Mouse (Mus musculus): ENCODE data around the gene Mthfd1l.
"Not testable (repeated sequence)": the region's sequence is repeated elsewhere in the genome, so short reads cannot be mapped to it uniquely, and the experiment has no call there.

Gene Mthfd1l

GRCm38 (mm10) chr10:4203651-4204050 is 230.7 kb downstream of the Mthfd1l start:
- DNase-seq (ENCODE audit: low spot score in 2 of 2), result not testable (repeated sequence)

GRCm38 (mm10) chr10:4209040-4209439 is 236.1 kb downstream of the Mthfd1l start:
- no peak for DNase-seq (ENCODE audit: low spot score in 2 of 2)

DNA sequence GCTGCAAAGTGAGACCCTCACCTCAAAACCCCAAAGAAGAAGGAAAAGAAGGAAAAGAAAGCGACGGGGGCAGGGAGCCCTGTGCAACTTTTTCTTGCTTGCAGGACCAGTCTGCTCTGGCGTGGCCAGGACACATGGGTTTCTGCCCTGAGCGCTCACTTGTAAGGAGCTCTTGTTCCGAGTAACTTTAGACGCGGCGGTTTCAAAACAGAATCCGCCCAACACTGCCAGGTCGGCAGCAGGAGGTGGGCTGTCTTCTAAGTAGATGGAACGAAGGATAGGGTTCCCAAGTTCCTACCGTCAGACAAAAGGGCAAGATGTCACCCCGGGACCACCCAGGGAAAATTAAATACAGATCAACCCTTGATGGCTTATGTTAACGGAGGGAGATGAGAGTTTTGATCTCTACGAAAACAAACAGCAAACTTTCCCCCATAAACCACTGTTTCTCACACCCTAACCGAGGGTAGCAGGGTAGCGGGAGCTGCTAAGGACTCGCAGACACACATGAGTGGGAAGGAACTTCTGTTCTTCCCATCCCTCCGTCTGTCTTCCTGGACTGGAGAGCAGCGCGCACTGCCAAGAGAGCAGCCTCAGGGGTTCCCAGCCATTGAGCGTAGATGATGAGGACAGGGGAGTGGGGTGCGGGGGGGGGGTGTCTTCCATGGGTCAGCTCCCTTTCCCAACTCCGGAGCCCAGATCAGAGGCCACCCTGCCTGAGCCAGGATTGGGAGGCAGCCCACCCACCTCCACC is 237.6 kb downstream of the Mthfd1l start:
- DNase-seq (ENCODE audit: low spot score in 2 of 2), result no peak

GRCm38 (mm10) chr10:4211067-4211447 is 238.1 kb downstream of the Mthfd1l start:
- no peak for DNase-seq (ENCODE audit: low spot score in 2 of 2)

Data from thymus, postnatal 10 days (tissue).